Mouse (Mus musculus): ENCODE measurements around the gene Cdhr2. TPM values are rescaled to one million over a fixed set of nuclear protein-coding genes. Genes with fewer than 3 reads are reported as not detected.

The Cdhr2 gene
- polyA plus RNA-seq (2014; fragmentation: Illumina TruSeq; extraction: RNeasy Lipid Tissue Mini Kit (QIAGEN cat#74804); ENCODE audit: low read depth, low replicate concordance): not detected

DNA sequence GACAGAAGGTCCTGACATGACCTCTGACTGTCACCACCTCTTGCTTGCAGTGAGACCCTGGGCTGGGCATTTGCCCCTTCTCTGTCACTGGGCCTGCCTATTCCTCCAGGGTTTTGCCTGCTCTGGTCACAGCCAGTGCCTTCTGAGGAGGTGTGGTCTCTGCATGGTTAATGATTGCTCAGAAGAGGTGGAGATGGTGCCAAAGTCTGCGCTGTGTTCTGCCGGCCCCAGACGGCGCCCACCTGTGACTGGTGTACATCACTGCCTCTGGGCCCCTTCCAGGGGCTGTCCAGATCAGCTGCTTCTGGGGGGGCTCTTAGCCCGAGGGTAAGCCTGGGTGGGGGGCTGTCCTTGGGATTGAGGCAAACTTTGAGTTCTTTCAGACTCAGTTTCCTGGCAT, at the start of gene Cdhr2:
Cdhr2 (plus strand) TSS at position 219 of the 400 bp plus-strand sequence.

GRCm38 (mm10) chr13:54693558-54694347, 7.5 kb upstream of the Cdhr2 start, which contains the start of gene Rnf44:
Rnf44 (minus strand) TSS chr13:54693907.

DNA sequence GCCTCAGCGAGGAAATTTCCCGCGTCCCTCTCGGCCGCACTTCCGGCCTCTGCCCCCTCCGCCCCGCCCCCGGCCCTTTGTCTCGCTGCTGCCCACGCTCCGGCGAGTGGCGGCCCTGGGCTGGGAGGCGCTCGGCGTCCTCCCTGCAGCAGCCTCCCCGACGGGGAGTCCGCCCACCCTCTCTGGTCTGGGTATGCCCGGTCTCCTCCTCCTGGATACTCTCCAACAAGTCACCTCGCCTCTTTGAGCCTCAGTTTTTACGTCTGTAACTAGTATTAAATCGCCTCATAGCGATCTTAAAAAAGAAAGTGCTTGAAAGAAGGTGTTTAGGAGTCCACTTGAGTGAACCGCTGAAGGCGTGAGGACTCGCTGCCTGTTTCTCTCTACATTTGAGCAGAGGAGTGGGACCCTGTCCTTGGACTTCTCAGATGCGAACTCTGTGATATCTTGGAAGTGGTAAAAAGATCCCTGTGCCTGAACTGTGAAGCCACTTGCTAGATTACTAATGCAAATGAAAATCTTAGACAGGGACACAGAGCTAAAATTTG, 48.7 kb downstream of the Cdhr2 start, which contains the start of gene Gprin1:
Gprin1 (minus strand) TSS at position 11 of the 548 bp plus-strand sequence.

DNA sequence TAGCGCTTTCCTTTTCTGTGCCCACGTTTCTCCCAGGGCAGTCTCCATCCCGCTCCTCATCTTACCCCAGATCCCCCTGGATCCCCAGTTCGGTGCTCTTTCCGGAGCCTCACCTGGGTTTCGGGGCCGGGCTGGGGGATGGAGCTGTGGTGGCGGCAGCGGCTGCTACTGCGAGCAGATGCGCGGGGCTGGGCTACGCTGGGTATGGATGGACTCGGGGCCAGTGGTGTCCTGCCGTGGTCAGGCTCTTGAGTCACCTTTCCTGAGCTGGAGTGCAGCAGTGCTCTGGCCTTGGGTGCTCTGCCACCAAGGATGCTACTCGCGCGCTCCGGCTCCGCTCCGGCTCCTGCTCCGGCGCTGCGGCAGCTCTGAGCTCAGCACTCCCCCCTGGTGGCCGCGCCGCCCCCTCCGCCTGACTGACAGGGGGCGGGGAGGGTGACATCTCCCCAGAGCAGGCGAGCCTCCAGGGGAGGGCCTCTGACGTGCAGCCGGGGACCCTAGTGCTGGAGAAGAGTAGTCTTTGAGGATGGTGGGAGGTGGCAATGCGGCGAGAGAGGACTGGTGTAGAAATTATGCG, 65.0 kb downstream of the Cdhr2 start, which contains the start of gene Sncb:
Sncb (minus strand) TSS at position 404 of the 577 bp plus-strand sequence.

GRCm38 (mm10) chr13:54783698-54784097, 82.4 kb downstream of the Cdhr2 start, which contains the start of gene Eif4e1b:
Eif4e1b (plus strand) TSS chr13:54783998.

Other genes with a start within 250 kb of the Cdhr2 start
- 10.6 TPM for gene Thoc3, start 232.6 kb upstream of the Cdhr2 start, polyA plus RNA-seq (2014; fragmentation: Illumina TruSeq; extraction: RNeasy Lipid Tissue Mini Kit (QIAGEN cat#74804); ENCODE audit: low read depth, low replicate concordance)
- 24.1 TPM for gene Simc1, start 197.7 kb upstream of the Cdhr2 start, polyA plus RNA-seq (2014; fragmentation: Illumina TruSeq; extraction: RNeasy Lipid Tissue Mini Kit (QIAGEN cat#74804); ENCODE audit: low read depth, low replicate concordance)
- 191 TPM for gene 4833439L19Rik, start 136.0 kb upstream of the Cdhr2 start, polyA plus RNA-seq (2014; fragmentation: Illumina TruSeq; extraction: RNeasy Lipid Tissue Mini Kit (QIAGEN cat#74804); ENCODE audit: low read depth, low replicate concordance)
- gene Arl10, start 126.4 kb upstream of the Cdhr2 start, polyA plus RNA-seq (2014; fragmentation: Illumina TruSeq; extraction: RNeasy Lipid Tissue Mini Kit (QIAGEN cat#74804); ENCODE audit: low read depth, low replicate concordance): 12.9 TPM
- 22.6 TPM for gene Nop16, start 111.4 kb upstream of the Cdhr2 start, polyA plus RNA-seq (2014; fragmentation: Illumina TruSeq; extraction: RNeasy Lipid Tissue Mini Kit (QIAGEN cat#74804); ENCODE audit: low read depth, low replicate concordance)
- 25.3 TPM for gene Higd2a, start 111.3 kb upstream of the Cdhr2 start, polyA plus RNA-seq (2014; fragmentation: Illumina TruSeq; extraction: RNeasy Lipid Tissue Mini Kit (QIAGEN cat#74804); ENCODE audit: low read depth, low replicate concordance)
- 13.5 TPM for gene Cltb, start 90.1 kb upstream of the Cdhr2 start, polyA plus RNA-seq (2014; fragmentation: Illumina TruSeq; extraction: RNeasy Lipid Tissue Mini Kit (QIAGEN cat#74804); ENCODE audit: low read depth, low replicate concordance)
- 49.5 TPM for gene Faf2, start 79.7 kb upstream of the Cdhr2 start, polyA plus RNA-seq (2014; fragmentation: Illumina TruSeq; extraction: RNeasy Lipid Tissue Mini Kit (QIAGEN cat#74804); ENCODE audit: low read depth, low replicate concordance)
- gene Rnf44, start 7.6 kb upstream of the Cdhr2 start, polyA plus RNA-seq (2014; fragmentation: Illumina TruSeq; extraction: RNeasy Lipid Tissue Mini Kit (QIAGEN cat#74804); ENCODE audit: low read depth, low replicate concordance): 32.8 TPM
- gene Gprin1, start 48.4 kb downstream of the Cdhr2 start, polyA plus RNA-seq (2014; fragmentation: Illumina TruSeq; extraction: RNeasy Lipid Tissue Mini Kit (QIAGEN cat#74804); ENCODE audit: low read depth, low replicate concordance): 0.87 TPM
- not detected for gene Sncb, start 65.1 kb downstream of the Cdhr2 start, polyA plus RNA-seq (2014; fragmentation: Illumina TruSeq; extraction: RNeasy Lipid Tissue Mini Kit (QIAGEN cat#74804); ENCODE audit: low read depth, low replicate concordance)
- not detected for gene Eif4e1b, start 82.5 kb downstream of the Cdhr2 start, polyA plus RNA-seq (2014; fragmentation: Illumina TruSeq; extraction: RNeasy Lipid Tissue Mini Kit (QIAGEN cat#74804); ENCODE audit: low read depth, low replicate concordance)
- gene Tspan17, start 87.9 kb downstream of the Cdhr2 start, polyA plus RNA-seq (2014; fragmentation: Illumina TruSeq; extraction: RNeasy Lipid Tissue Mini Kit (QIAGEN cat#74804); ENCODE audit: low read depth, low replicate concordance): 4.6 TPM
- gene Unc5a, start 247.9 kb downstream of the Cdhr2 start, polyA plus RNA-seq (2014; fragmentation: Illumina TruSeq; extraction: RNeasy Lipid Tissue Mini Kit (QIAGEN cat#74804); ENCODE audit: low read depth, low replicate concordance): not detected

Measured in adrenal gland, adult 10 weeks (tissue).